Mouse (Mus musculus): ENCODE measurements at regions not wholly inside any gene's neighbourhood (a gene's known extent, or its start where the extent isn't known, plus 50 kb on each side); places are given as distances from the start of the nearest gene placed in this dataset.
"Not testable (repeated sequence)": the region's sequence is repeated elsewhere in the genome, so short reads cannot be mapped to it uniquely, and the experiment has no call there.

DNA sequence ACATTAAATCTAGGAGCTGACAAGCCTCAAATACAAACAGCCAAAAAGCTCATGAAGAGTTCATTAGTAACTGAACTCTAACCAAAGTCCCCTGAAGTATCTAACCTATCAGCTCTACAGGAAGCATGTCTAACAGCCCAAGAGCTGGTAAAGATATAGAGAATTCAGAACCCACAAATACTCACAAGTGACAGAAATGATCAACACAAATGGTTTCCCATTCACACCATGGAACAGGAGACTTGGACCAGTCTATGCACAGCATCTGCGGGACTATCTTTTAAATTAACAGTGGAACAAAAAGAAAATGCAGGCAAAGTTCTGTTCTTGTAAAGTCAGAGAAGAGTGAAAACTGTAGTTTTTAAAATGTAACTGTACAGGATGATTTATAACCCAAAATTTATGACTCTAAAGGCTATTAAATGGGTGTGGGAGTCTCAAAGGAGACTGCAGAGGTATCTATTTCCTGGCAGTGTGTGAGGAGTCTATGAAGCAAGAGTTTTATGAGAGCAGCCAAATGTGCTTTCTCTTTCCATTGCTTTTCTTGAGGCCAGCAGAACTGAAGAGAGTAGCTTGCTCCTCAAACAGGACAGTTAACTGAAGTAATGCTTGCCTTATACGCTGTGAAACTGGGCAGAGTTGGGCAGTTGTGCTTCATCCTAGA lies 152.7 kb upstream of the Mad2l1 start:
- DNase-seq (ENCODE audit: inconsistent ontology term) = no peak

DNA sequence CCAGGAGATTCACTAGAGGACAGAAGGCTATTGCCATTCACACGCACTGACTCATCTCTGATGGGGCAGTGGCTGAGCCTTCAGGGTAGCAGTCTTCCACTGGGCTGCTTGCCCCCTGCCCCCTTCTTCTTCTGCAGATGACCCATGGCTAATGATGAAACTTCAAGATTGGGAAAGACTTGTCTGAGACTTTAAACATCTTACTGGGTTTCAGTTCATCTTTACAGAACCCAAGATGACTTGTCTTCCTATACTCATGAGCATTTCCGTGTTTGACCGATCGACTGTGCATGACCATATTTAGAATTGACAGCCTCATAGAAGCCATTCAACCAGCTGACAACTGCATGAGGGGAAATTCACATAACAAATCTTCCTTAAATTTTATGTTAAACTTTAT lies 140.0 kb upstream of the Mad2l1 start:
- no peak for DNase-seq (ENCODE audit: inconsistent ontology term)

DNA sequence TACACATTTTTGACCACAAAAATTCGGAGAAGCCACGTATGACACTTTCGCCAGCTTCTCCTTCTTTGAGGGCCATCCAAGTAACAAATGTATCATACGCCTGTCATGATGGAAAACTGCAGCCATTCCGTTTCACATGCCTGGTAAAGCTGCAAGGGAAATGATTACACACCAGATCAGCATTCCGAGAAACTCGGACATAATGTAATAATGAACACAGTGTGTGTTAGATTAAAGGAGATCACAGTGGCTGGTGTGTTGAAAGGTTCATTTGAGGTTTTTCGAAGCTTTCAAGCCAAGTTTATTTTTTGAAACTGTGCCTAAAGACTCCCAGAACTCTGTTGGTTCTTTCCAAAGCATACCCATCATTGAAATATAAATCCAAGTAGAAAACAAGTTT lies 137.8 kb upstream of the Mad2l1 start:
- peak; percentile 77 for DNase-seq (ENCODE audit: inconsistent ontology term)

DNA sequence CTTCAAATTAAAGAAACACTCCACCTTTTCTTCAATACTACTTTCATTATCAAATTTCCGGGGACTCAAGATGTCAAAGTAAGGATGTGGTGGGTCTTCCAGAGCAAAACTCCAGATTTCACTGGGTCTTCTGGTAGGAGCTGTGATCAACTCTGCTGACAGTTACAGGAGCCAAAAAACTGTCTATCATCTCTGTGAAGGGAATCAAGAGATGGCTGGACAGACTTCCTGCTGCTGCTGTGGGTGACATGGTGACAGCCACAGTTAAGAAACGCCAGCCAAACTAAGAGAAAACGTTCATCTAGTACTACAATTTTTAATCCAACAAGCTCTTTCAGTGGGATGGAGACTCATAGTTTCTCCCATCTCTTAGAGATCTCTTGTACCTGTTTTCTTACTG lies 136.5 kb upstream of the Mad2l1 start:
- DNase-seq (ENCODE audit: inconsistent ontology term) = no peak

DNA sequence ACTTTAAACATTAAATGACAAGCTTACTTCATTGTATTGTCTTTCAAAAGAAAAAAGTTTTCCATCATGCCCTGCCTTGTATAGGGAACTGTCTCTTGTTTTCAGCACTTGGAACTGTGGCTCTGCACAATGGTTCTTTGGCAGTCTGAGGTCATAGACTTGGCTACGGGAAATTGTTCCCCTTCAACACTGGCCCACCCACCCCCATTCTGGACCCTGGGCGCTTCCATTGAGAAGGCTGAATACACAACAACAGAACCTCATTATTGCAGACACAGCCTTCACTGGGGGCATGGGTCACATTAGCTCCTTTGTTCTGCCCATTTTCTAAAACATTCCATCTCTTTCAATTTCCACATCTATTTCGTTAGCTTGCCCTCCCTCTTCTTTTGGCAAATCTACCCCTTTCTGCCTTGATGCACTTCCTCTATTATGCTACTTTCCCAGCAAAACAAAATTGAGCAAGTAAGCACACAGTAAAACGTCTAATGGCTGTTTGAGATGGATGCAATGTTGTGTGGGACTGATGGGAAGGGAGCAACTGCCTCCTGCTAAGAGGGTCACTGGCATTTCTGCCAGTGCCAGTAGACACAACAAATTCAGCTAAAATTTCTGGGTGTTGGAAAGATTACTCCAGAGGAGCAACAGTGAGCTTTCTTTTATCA lies 136.0 kb upstream of the Mad2l1 start:
- DNase-seq (ENCODE audit: inconsistent ontology term) = peak; percentile 97

DNA sequence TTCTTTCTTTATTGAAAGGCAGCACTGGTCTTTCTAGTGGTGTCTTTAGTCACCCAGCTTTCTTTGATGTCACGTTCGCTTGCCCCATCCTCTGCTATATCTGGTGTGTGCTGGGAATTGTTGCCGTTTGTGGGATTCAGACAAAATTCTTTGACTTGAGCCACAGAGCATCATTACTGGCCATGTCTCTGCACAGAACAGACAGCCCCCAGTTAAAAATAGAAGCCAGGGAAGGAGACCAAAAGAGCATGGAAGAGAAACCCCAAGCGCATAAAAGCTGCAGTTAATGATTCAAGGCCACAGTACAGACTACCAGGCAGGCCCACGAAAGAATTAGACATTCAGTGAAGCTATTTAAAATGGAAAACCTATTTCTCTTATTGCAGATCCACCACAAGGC lies 133.7 kb upstream of the Mad2l1 start:
- DNase-seq (ENCODE audit: inconsistent ontology term) = peak; percentile 53

GRCm38 (mm10) chr6:66401868-66402440 lies 133.2 kb upstream of the Mad2l1 start:
- no peak for DNase-seq (ENCODE audit: inconsistent ontology term)

- no peak for DNase-seq (ENCODE audit: inconsistent ontology term)
Measured at GRCm38 (mm10) chr6:66414822-66415221, 120.4 kb upstream of the Mad2l1 start.

DNA sequence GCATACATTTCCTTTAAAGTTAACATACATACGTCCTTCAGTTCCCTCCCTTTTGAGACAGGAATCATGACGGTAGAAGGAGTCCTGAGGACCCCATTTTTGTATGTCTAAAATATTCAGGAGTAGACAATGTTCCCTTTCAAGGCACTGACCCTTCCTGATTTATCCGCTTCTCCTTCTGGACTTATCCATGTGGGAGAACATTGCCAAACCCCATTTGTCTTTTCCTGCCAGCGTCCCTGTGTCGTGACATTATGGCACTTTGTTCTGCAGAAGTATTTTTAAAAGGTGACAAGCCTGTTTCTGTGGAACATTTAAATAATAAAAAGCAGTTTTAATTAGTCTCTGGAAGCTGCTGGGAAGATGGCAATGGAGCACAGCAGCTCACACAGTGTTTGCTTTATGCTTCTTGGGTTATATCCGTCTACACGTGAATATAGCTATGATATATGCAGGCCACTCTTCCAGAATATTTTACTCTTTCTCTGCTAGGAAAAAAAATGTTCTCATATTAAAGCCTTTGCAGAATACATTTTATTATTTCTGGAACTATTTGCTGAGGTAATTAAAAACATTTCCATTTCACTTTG lies 115.6 kb upstream of the Mad2l1 start:
- DNase-seq (ENCODE audit: inconsistent ontology term) = no peak

GRCm38 (mm10) chr6:66428370-66428769 lies 106.8 kb upstream of the Mad2l1 start:
- DNase-seq (ENCODE audit: inconsistent ontology term) = peak; percentile 63

- not testable (repeated sequence) for DNase-seq (ENCODE audit: inconsistent ontology term)
Measured at GRCm38 (mm10) chr6:66450408-66450807, 84.8 kb upstream of the Mad2l1 start.

GRCm38 (mm10) chr6:66458172-66458571 lies 77.0 kb upstream of the Mad2l1 start:
- DNase-seq (ENCODE audit: inconsistent ontology term) = no peak

DNA sequence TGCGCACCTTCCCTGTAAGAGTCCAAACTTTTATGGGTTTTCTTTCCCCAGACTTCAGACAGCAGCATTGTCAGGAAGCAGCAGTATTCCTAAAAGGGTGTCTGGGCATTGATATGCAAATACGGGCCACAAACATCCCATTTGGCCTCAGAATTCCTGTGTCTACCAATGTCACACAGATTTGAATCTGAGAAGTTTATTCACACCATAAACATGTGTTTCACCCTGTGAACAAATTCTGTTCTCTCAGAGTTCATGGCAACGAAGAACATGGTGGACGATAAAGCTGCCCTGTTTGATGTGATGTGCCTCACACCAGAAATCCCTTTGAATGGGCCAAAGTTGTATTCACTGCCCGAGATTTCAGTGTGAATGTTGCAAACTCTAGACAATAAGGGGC lies 70.7 kb upstream of the Mad2l1 start:
- DNase-seq (ENCODE audit: inconsistent ontology term) = peak; percentile 12

DNA sequence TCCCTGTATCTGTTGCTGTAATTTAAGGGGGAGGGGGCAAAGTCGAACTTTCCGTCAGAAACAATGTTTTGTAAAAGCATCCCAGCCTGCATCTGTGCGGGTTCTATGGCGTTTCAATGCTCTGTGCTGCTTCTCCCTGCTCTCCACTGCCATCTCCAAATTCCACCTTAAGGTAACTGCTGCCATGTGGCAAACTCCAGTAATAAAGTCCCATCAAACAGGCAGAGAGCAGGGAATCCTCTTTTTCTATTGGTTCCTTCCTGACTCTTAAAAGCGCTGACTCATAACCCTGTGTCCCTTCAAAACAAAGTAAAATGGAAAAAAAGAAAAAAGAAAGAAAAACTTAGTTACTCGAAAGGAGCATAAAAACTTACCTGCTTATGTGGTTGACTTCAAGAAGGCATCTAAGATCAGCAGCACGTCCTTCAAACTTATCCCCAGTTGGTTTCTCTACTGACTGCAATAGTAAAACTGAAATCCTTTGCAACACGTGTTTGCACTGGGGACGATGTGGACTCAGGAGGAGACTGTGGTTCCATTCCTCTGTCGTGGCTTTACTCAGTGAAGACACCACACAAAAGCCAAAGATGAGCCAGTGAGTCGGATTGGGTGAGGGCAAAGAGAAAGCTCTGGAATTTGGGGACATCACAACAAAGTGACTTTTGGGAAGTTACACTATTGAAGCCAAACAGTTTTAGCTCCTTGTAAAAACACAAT lies 69.9 kb upstream of the Mad2l1 start:
- no peak for DNase-seq (ENCODE audit: inconsistent ontology term)

DNA sequence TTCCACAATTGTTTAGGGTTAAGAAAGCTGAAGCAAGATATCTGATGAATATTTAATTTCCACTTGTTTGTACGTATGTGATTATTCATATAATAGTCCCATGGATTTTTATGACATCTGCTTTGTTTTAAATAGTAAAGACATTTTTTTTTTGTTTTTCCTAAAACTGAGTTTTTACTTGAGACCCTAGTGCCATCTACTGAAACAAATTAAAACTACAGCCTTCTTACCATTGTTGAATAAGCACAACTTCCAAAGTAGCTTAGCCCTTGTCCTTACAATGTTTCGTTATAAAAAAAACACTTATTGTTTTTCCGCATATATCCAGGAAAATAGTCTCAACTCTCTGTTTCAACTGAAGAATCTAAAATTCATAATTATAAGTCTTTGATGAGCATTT lies 68.4 kb upstream of the Mad2l1 start:
- peak; percentile 39 for DNase-seq (ENCODE audit: inconsistent ontology term)

DNA sequence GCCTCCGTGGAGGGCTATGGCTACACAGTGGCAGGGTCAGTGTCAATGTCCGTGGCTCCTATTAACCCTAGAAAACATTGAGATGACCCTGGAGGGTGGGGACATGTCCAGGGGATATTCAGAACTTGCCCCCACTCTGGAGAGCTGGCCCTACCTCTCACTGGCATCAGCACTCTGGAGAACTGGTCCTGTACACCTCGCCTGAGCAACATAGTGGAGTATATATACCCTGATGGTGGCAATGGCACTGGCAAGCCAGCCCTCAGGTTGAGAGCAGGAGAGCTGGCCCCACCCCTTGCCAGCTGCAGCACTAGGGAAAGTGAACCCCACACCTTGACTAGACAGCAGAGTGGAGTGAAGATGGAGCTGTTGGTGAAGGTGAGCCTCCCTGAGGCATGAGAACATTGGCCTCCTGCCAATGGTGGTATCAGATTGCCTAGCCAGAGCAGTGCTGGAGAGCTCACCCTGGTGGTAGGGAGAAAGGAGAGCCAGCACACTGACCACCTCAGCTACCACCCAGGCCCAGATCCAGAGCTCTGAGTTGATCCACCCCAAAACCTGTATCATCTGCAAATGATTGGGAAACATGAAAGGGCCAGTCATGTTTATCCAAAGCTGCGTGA lies 64.5 kb upstream of the Mad2l1 start:
- no peak for DNase-seq (ENCODE audit: inconsistent ontology term)

GRCm38 (mm10) chr6:66471786-66472185 lies 63.4 kb upstream of the Mad2l1 start:
- DNase-seq (ENCODE audit: inconsistent ontology term) = no peak

GRCm38 (mm10) chr6:66472697-66473096 lies 62.5 kb upstream of the Mad2l1 start:
- no peak for DNase-seq (ENCODE audit: inconsistent ontology term)

GRCm38 (mm10) chr6:66477575-66477974 lies 57.6 kb upstream of the Mad2l1 start:
- DNase-seq (ENCODE audit: inconsistent ontology term) = no peak

DNA sequence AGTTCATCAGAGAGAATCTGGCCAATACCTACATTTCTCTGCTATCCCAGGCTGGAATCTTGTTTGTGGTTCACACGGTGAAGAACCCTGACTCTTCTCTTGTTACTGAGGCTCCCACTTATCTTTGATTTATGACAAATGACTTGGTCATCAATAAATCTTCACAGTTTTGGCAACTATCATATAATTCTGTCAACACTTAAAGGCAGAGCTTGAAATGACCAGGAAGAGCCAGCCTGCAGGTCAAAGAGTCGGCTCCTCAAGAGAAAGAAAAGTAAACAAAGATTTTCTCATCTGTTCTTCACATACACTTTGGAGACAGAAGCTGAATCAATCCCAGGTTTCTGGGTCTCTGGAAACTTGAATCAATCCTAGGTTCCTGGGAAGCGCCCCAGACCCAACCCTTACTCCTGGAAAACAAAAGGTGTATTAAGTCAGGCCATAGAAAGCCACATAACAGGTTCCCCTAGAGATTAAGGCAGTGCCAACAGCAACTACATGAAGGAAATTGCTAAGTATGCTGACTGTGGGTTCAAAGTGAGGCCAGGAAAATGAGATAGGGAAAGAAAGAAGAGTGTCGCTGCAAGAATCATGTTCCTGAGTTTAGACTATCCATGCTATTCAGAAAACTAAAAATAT lies 56.7 kb upstream of the Mad2l1 start:
- no peak for DNase-seq (ENCODE audit: inconsistent ontology term)

GRCm38 (mm10) chr6:66479576-66479975 lies 55.6 kb upstream of the Mad2l1 start:
- DNase-seq (ENCODE audit: inconsistent ontology term) = no peak
